Mouse (Mus musculus): ENCODE results near the gene Nedd4.

GRCm38 (mm10) chr9:72689522-72689921, 27.4 kb downstream of the Nedd4 start:
- TF ChIP-seq CTCF (IDR thresholded peaks at IDR 0.05; ENCODE audit: control insufficient read depth, insufficient read depth, insufficient replicate concordance, low read depth, low read length), result no peak
- no peak for TF ChIP-seq POLR2A (IDR thresholded peaks at IDR 0.05; ENCODE audit: control insufficient read depth, low read depth, low read length)
